Mouse (Mus musculus): Measurements from ENCODE around the gene Tmem54.

Tmem54 gene

DNA sequence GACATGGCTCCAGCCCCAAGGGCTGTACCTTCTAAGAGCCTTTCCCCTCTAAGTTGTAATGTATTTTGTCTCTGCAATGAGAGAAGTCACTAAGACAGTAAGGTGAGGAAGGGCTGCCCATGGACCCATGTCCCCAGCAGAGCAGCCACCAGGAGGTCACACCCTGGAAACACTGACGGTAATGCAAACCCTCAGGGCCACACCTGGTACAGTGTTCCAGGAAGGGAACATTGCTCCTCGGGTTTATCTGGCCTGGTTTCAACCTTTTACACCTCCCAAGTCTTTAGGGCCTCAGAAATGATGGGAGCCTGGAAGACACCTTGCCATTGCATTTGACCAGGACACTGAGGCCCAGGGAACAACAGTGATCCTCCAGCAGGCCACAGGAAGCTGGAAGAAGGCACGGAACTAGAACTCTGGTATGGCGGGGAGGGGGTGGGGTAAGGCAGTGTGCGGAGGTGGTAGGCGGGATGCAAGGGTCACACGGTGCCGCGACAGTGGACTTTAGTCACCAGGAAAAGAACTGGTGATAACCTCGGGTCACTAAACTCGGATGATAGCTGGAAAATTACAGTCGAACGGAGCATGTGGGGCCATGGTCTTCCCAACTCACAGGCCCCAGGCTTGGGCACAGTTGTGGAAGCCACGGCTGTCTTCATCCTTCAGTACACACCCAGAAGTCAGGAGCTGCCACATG lies 3.1 kb upstream of the Tmem54 start:
- no peak for DNase-seq (ENCODE audit: low spot score)

GRCm38 (mm10) chr4:129106073-129106472 lies 725 bp downstream of the Tmem54 start:
- no peak for DNase-seq (ENCODE audit: low spot score)

GRCm38 (mm10) chr4:129107348-129107899 lies 2.1 kb downstream of the Tmem54 start:
- no peak for DNase-seq (ENCODE audit: low spot score)

GRCm38 (mm10) chr4:129108624-129109023 lies 3.3 kb downstream of the Tmem54 start:
- no peak for DNase-seq (ENCODE audit: low spot score)

DNA sequence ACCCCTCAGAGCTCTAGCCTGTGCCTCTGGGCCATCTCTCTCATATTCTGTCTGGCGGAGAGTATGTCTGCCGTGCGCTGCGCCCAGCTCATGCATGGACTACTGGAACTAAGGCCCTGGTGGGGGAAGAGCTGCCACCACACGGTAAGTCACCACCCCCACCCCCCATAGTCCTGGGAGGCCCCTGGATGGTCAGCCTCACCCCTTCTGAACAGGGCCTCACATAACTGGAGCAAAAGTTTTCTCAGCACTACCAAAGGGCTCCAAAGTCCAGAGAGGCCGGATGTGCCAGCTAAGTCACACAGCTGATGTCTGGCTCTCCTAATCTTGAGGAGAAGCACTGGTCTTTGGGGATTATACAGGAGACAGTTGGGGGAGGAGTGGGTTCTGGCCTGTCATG lies 5.5 kb downstream of the Tmem54 start:
- DNase-seq (ENCODE audit: low spot score): no peak

- DNase-seq (ENCODE audit: low spot score): peak; percentile 48
Observed at GRCm38 (mm10) chr4:129111350-129111749, 6.0 kb downstream of the Tmem54 start.

DNA sequence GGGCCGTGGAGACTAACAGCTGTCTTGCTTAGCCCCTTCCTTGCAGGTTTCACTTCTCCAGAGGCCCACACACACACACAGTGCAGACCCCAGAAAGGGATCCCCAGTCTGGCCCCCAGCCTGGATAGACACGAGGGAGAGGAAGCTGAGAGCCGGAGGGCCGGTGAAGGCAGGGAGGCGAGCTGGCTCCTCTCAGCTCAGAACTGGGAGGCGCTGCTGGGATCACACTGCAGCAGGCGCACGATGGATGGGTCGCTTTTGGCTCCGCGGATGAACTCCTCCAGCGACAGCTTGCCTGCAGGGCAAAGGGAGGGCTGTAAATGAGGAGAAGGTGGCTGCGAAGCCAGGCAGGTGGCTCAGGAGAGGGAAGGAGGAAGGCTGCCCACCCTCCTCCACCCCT lies 6.9 kb downstream of the Tmem54 start:
- DNase-seq (ENCODE audit: low spot score): peak; percentile 45

DNA sequence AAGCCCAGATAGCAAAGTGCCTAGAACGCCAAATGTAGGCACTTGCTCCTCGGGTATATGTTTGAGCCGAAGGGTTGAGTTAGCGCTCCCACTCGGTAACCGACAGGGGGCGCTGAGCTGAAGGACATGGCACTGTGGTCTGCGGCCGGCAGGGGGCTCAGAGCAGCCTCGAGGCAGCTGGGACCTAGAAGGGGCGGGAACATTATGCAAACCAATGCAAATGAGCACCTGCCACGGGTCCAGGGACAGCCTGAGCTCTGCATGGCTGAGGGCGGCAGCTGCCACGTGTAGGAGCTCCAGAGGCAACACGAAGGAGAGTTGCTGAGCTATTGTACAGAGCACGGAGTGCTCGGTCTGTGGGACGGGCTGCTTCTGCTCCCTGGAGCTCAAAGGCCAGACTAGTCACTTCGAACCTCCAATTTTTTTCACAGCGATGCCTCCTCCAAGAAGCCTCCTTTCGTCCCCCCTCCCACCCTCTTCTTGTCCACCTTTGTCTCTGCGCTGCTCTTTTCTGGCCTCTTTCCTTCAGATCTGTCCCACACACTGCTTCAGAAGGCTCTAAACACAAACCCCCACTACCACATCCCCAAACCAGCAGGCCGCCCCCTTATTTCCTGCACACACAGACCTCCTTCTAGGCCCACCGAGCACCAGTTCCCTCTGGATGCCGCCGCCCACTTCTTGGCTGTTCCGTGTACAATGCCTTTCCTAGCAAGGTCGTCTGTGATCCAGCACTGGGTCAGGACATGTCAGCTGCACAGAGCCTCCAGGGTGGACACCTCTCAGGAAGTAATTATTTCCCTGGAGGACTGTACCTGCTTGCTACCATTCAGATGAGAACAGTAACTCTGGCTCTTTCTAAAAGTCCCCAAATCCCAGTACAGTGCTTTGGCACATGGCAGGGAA lies 8.0 kb downstream of the Tmem54 start:
- DNase-seq (ENCODE audit: low spot score): peak; percentile 88

GRCm38 (mm10) chr4:129116703-129117102 lies 11.4 kb downstream of the Tmem54 start:
- no peak for DNase-seq (ENCODE audit: low spot score)

GRCm38 (mm10) chr4:129117720-129118510 lies 12.6 kb downstream of the Tmem54 start:
- no peak for DNase-seq (ENCODE audit: low spot score)

GRCm38 (mm10) chr4:129119708-129120107 lies 14.4 kb downstream of the Tmem54 start:
- no peak for DNase-seq (ENCODE audit: low spot score)

DNA sequence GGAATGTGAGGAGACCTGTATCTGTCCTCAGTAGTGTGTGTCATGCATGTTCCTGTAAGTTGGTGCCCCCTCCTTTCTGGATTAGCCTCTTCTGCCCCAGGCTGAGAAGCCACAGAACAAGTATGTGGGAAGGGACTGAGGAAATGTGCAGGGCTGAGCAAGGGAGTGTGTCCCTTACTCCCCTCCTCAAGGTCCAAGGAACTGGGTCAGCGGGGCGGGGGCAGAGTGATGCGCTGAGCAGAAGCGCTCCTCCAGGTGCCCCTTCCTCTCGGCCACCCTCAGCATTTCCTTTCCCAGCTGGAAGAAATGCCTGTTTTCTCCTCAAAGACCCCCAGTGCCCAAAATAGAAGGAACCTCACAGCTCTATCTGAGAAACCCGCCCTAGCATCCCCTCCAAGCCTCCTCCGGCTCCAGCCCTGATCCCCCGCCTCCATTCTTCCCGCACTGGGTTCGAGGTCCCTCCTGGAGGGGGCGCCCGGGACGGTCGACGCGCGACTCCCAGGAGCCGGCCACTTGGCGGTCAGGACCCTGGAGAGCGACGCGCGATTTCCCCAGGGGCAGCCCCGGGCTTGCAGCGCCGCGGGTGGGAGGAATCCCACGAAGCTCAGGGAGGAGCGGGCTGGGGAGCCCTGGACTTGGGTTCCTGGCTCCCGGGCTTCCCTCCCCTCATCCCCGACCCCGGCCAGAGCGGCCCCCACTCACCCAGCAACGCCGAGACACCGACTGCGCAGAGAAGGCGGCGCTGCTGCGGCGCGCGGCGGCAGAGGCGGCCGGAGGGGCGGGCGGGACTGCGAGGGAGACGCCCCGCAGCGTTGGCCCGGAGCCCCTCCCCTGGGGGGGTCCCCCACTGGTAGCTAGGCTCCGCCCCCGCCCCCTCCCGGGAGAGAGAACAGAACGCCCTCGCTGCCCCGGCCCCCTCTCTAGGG lies 15.4 kb downstream of the Tmem54 start:
- peak; percentile 89 for DNase-seq (ENCODE audit: low spot score)

DNA sequence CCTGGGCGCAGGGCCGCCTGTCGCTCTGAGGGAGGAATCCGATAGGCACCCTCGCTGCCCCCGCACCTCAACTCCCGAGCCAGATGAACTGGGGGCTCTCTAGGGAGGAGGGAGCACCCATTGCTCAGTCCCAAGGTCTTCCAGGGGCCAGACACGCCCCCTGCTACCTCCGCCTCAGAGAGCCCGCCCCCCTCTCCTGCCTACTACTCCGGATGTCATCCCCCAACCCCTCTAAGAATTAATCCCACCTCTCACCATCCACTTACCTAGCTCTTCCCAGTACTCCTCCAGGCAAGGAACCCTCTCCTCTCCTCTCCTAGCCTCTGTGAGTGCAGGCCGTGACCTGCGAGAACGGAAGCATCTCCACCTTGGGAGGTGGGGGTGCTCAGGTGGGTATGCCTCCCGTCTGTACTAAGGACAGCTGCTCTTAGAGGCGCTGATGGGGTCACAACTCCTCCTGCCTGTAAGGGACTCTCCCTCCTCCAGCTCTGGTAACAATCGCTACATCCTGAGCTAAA lies 16.3 kb downstream of the Tmem54 start, which contains the start of gene Hpca:
Hpca (minus strand) TSS at position 468 of the 518 bp plus-strand sequence.
- no peak for DNase-seq (ENCODE audit: low spot score)

DNA sequence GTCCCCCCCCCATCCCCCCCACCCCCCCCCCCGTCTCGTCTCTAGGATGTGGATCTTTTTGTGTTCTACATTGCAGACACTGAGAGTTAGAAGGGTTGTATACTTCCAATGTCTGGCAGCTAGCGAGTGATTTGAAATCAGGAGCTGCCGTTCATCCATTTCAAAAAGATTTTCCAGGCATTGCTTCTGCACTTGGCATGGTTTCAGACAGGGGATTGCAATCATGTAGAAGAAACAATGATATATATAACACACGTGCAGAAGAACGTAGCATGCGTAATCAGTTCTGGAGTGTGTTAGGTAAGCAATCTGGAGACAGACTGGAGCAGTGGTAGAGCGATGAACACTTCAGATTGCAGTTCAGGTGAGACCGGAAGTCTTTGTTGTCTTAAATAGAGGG lies 16.8 kb downstream of the Tmem54 start:
- DNase-seq (ENCODE audit: low spot score): no peak

DNA sequence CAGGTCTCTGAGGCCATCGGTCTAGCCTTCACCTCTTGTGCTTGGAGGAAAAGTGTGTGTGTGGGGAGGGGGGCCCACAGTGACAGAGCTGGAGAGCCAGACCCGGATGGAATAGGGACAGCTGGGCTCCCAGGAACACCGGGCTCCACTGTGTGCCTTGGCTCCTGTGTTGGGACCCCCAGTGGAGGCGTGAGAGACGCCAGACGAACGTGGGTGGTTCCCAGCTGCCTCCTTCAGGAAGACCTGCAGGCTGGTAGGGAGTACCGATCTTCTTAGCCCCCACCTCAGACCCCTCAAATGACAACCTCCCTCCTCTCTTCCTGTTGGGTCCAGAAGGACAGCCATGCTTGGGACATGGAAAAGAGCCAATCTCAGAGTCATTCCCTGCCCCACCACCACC lies 17.4 kb downstream of the Tmem54 start:
- no peak for DNase-seq (ENCODE audit: low spot score)

- DNase-seq (ENCODE audit: low spot score): peak; percentile 61
Observed at GRCm38 (mm10) chr4:129124652-129125146, 19.4 kb downstream of the Tmem54 start.

- DNase-seq (ENCODE audit: low spot score): peak; percentile 66
Observed at GRCm38 (mm10) chr4:129125736-129126451, 20.5 kb downstream of the Tmem54 start.

- DNase-seq (ENCODE audit: low spot score): no peak
Observed at GRCm38 (mm10) chr4:129128582-129129338, 23.4 kb downstream of the Tmem54 start.

DNA sequence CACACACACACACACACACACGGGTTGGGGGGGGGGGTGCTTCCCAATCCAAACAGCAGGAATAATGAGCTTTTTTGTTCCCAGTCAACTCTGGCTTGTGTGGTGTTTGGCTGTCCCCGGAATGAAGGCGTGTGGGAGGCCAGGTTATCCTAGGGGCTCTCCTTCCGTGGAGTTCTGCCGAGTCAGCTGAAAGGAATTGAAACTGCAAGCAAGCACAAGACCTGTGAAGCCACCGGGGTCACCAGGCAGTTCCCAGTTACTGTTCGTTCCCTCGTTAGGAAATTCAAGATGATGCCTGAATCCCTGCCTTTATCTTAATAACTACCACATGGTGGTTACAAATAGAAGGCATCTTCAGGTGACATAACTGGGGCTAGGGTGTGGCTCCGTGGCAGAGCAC lies 24.0 kb downstream of the Tmem54 start:
- no peak for DNase-seq (ENCODE audit: low spot score)
